Mouse (Mus musculus) lung, postnatal 25 days (tissue): ENCODE results near the gene Mettl7a3.

ENCODE experiments used
- DNase-seq: peaks from one replicate; pipeline ENCODE4 v3.0.0; 2022; ENCODE audit warnings: low spot score

Mettl7a3 gene

DNA sequence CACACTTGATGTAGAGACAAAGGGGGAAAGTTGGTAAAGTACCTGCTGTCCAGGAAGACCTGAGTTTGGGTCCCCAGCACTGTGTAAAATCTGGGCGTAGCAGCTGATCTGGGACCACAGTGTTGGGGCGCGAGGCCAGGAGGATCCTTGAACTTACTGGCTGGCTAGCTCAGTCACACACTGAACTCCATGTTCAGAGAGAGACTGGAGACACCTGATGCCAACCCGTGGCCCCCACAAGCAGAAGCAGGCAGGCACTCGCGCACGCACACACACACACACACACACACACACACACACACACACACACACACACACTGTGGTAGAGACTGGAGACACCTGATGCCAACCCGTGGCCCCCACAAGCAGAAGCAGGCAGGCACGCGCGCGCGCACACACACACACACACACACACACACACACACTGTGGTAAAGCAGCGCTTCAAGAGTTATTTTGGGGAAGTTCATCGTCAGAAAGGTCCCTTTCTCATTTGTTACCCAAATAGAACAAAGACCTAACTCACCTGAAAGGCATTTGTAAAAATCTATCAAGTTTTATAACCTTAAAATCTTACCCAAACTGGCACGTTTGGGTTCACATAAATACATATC lies 53.6 kb downstream of the Mettl7a3 start:
- no peak for DNase-seq

- DNase-seq = no peak
Observed at GRCm38 (mm10) chr15:100388886-100389285, 54.2 kb downstream of the Mettl7a3 start.
